Mouse (Mus musculus) testis, adult 2 months (tissue): Measurements from ENCODE around the gene Ndufa5.

Experiments used
- CTCF ChIP-seq: fragments of 200-500 bp; IDR thresholded peaks from 2 replicates; pipeline ENCODE4 v1.5.1; 2012; ENCODE audit warnings: low read depth, mild to moderate bottlenecking, inconsistent platforms, low read length, moderate library complexity; ENCODE audit not compliant: control insufficient read depth, insufficient read depth, insufficient replicate concordance
- POLR2A ChIP-seq: fragments of 200-500 bp; IDR thresholded peaks from 2 replicates; pipeline ENCODE4 v1.6.1; 2012; ENCODE audit warnings: low read depth, mild to moderate bottlenecking, inconsistent platforms, low read length, moderate library complexity; ENCODE audit not compliant: control insufficient read depth

DNA sequence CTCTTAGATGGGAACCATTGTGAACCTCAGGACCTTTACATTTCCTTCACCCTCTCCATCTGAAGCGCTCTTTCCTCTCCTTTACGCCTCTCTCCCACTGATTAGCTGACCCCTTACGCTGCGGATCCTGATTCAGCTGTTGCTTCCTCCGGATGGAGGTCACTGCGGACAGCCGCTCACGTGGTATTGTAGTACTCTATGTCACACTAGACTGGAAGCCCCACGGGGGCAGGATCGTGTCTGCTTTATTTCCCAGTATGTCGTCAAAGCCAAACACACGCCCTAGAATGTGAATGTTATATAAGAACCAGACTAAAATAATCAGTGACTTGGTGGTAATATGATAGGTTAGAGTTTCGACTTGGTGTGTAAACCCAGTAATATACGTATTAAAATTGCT lies 44.6 kb upstream of the Ndufa5 start:
- no peak for TF ChIP-seq POLR2A
- no peak for TF ChIP-seq CTCF
